Mouse (Mus musculus) midbrain, embryonic 11.5 days (tissue): Measurements from ENCODE around the gene Isyna1. TPM values are rescaled to one million over a fixed set of nuclear protein-coding genes. Genes with fewer than 3 reads are reported as not detected.

Source experiments
- ATAC-seq: fragments of 200-750 bp; cut with Nextera tagmentation; 2 replicates; pipeline ENCODE4 v1.8.0; 2017; ENCODE audit warnings: moderate TSS enrichment, moderate library complexity; ENCODE audit not compliant: low FRiP score
- DNase-seq: peaks from one replicate; pipeline ENCODE4 v3.0.0; 2015; ENCODE audit warnings: low spot score; ENCODE audit errors: missing footprints
- H3K27ac ChIP-seq: fragments of 300-500 bp; sonication (generic); 2 replicates; pipeline ENCODE4 v1.5.1; 2014; ENCODE audit warnings: low read depth, low read length
- H3K27me3 ChIP-seq: fragments of 300-500 bp; sonication (generic); 2 replicates; pipeline ENCODE4 v1.6.1; 2014; ENCODE audit warnings: mild to moderate bottlenecking, low read length, moderate library complexity, mixed read lengths; ENCODE audit not compliant: control insufficient read depth, insufficient read depth
- H3K36me3 ChIP-seq: fragments of 300-500 bp; sonication (generic); 2 replicates; pipeline ENCODE4 v1.6.1; 2014; ENCODE audit warnings: mild to moderate bottlenecking, low read length, moderate library complexity, mixed read lengths; ENCODE audit not compliant: control insufficient read depth, insufficient read depth
- H3K4me1 ChIP-seq: fragments of 300-500 bp; sonication (generic); 2 replicates; pipeline ENCODE4 v1.6.1; 2014; ENCODE audit warnings: low read length; ENCODE audit not compliant: control insufficient read depth, insufficient read depth
- H3K4me2 ChIP-seq: fragments of 300-500 bp; sonication (generic); 2 replicates; pipeline ENCODE4 v1.6.1; 2014; ENCODE audit warnings: mild to moderate bottlenecking, moderate library complexity
- H3K4me3 ChIP-seq: fragments of 300-500 bp; sonication (generic); 2 replicates; pipeline ENCODE4 v1.5.1; 2014; ENCODE audit warnings: low read depth, low read length
- H3K9ac ChIP-seq: fragments of 300-500 bp; sonication (generic); 2 replicates; pipeline ENCODE4 v1.6.1; 2014; ENCODE audit warnings: low read length
- H3K9me3 ChIP-seq: fragments of 300-500 bp; sonication (generic); 2 replicates; pipeline ENCODE4 v1.6.1; 2016; ENCODE audit warnings: low read length; ENCODE audit not compliant: control insufficient read depth
- WGBS: fragments of 180-500 bp; shearing (Covaris S2); extraction: QIAGEN DNeasy Blood & Tissue Kit; methylation state at CpG from one replicate; pipeline ENCODE4 v1.1.7; 2014; 5-methylcytosine and 5-hydroxymethylcytosine counted together
- polyA plus RNA-seq: library from polyadenylated mRNA; unstranded; fragments of >200 nt; fragmentation: Nextera tagmentation; extraction: Ambion mirVana; gene quantifications from 2 replicates; pipeline ENCODE4 v1.2.1, GENCODE M21; 2014

The Isyna1 gene
- polyA plus RNA-seq, 1 experiment from 2014 or later = 56.0 TPM

DNA sequence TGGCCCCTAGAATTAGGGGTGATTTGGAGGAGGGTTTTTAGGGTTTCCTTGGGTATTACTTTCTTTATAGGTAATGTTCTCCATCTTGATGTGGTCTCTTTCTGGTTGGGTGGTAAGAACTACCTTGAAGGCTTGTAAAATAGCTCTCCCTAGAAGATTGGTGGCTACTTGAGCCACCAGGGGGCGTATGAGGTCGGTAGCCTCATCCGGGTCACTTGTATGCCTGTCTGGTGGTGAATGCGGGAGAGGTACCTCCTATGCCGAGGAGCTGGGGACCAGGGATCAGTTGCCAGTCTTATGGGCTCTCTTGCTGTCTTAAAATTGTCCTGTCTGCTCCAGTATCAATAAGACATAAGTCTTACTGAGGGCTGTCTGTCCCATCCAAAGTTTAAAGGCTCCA, 30.9 kb downstream of the Isyna1 start:
- DNase-seq (peak; percentile 90), ATAC-seq (no peak)
- Histone ChIP-seq H3K9me3 (no peaks in the 10 kb centered on the region), H3K27me3 (no peaks in the 10 kb centered on the region), H3K4me2 (no peak overlapping the region), H3K4me3 (no peak overlapping the region), H3K9ac (no peak overlapping the region), H3K4me1 (peaks cover 9% of the 10 kb centered on the region; the same call in 1 of the 2 replicates), H3K27ac (no peak overlapping the region), H3K36me3 (no peaks in the 10 kb centered on the region)
- WGBS = 21% methylated on average over 5 of the region's 5 CpGs

GRCm38 (mm10) chr8:70627041-70627440, 32.9 kb downstream of the Isyna1 start:
- ATAC-seq = no peak
- Histone ChIP-seq H3K27ac (no peak overlapping the region), H3K9me3 (no peaks in the 10 kb centered on the region), H3K9ac (no peak overlapping the region), H3K36me3 (no peaks in the 10 kb centered on the region), H3K4me2 (no peak overlapping the region), H3K4me1 (peaks cover 12% of the 10 kb centered on the region; the same call in 1 of the 2 replicates), H3K27me3 (peaks cover 10% of the 10 kb centered on the region; the same call in 1 of the 2 replicates), H3K4me3 (no peak overlapping the region)
- no peak for DNase-seq
- 86% methylated on average over 5 of the region's 5 CpGs for WGBS

DNA sequence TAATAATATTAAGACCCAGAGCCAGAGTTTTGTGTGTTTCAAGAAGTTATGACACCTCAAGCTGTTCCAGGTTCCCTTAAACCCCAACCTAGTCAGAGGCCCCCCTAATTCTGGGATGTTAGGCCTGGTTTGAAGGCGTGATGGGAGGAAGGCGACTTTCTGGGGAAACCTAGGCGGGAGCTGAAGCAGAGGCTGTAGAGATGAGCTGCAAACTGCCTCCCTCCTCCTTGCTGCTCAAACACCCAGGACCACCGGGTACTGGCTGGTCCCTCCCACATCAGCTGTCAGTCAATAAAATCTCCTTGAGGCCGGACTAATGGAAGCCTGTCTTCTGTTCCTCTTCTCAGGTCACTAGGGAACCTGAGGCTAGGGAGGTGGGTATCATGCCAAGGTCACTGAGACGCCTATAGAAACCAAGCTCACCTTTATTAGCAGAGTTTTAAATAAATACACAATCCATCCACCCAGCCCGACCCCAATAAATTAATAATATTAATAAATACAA, 34.9 kb downstream of the Isyna1 start:
- 54% methylated on average over 7 of the region's 7 CpGs for WGBS
- peaks cover 12% of the 10 kb centered on the region; the same call in 1 of the 2 replicates for H3K4me1 ChIP-seq

DNA sequence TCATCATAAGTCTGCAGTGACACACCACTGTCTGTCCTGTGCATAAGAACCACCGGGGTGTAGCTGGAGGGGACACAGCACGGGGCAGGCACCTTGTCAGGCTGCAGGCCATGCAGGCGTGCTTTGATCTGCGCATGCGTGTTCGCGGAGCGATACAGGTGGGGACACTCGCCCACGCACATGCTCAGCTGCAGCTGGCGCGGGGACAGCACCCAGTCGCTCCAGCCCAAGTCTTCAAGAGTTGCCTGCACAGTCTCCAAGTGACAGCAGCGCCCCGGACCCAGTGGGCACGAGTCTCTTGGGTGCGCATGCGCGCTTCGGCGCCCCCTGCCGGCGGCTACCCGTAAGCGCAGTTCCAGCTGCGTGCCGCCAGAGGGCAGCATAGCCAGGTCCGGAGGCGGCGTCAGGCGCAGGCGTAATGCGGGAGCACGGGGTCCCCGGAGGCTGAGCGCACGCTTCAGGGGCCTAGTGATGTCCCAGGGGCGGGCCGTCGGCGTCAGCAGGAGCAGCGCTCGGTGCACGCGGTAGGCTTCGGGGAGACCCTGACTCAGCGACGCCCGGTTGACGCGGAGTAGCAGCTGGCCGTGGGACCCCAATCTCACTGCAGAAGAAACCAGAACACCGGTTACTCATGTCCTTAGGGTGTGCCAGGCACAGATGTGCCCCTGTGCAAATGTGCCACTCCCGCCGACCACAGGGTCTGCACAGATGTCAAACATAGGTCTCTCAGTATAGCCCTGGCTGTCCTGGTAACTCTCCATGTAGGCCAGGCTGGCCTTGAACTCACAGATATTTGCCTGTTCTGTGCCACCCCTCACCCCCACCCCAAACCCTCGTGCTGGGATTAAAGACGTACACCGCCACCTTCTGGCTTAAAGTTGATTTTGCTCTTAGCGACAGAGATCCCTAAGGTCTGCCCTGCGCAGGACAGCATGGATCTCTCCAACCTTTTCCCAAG, 35.7 kb downstream of the Isyna1 start:
- Histone ChIP-seq H3K9me3 (no peaks in the 10 kb centered on the region), H3K9ac (peak overlapping the region; percentile 68), H3K4me2 (peak overlapping the region; percentile 52), H3K4me1 (peaks cover 12% of the 10 kb centered on the region; the same call in 1 of the 2 replicates), H3K4me3 (peak overlapping the region; percentile 48), H3K27me3 (peaks cover 10% of the 10 kb centered on the region; the same call in 1 of the 2 replicates), H3K36me3 (no peaks in the 10 kb centered on the region), H3K27ac (no peak overlapping the region)
- peak; percentile 100 for DNase-seq
- peak; percentile 93 for ATAC-seq
- WGBS = under 1% methylated on average over 60 of the region's 60 CpGs

More for the DNA sequence above, 34.9 kb downstream of the Isyna1 start:
- H3K4me3 ChIP-seq = peak overlapping the region; percentile 48
- H3K36me3 ChIP-seq = no peaks in the 10 kb centered on the region
- H3K4me2 ChIP-seq = peak overlapping the region; percentile 52
- peaks cover 10% of the 10 kb centered on the region; the same call in 1 of the 2 replicates for H3K27me3 ChIP-seq
- no peak for DNase-seq
- ATAC-seq = peak; percentile 20; the same call in 1 of the 2 replicates
- H3K27ac ChIP-seq = no peak overlapping the region
- no peaks in the 10 kb centered on the region for H3K9me3 ChIP-seq
- H3K9ac ChIP-seq = peak overlapping the region; percentile 68

GRCm38 (mm10) chr8:70630532-70631381, 36.6 kb downstream of the Isyna1 start:
- H3K27me3 ChIP-seq = peaks cover 10% of the 10 kb centered on the region; the same call in 1 of the 2 replicates
- no peaks in the 10 kb centered on the region for H3K9me3 ChIP-seq
- H3K4me1 ChIP-seq = peaks cover 12% of the 10 kb centered on the region; the same call in 1 of the 2 replicates
- H3K9ac ChIP-seq = no peak overlapping the region
- no peak overlapping the region for H3K4me3 ChIP-seq
- peak; percentile 38 for ATAC-seq
- H3K27ac ChIP-seq = no peak overlapping the region
- peak; percentile 92 for DNase-seq
- no peak overlapping the region for H3K4me2 ChIP-seq
- WGBS = 11% methylated on average over 22 of the region's 22 CpGs
- no peaks in the 10 kb centered on the region for H3K36me3 ChIP-seq

- Histone ChIP-seq H3K36me3 (no peaks in the 10 kb centered on the region), H3K27ac (no peak overlapping the region), H3K27me3 (peaks cover 10% of the 10 kb centered on the region; the same call in 1 of the 2 replicates), H3K9me3 (no peaks in the 10 kb centered on the region), H3K4me2 (no peak overlapping the region), H3K4me1 (peaks cover 12% of the 10 kb centered on the region; the same call in 1 of the 2 replicates), H3K9ac (no peak overlapping the region), H3K4me3 (no peak overlapping the region)
- ATAC-seq (no peak), DNase-seq (no peak)
- 20% methylated on average over 24 of the region's 24 CpGs for WGBS
These were observed 37.3 kb downstream of the Isyna1 start for GRCm38 (mm10) chr8:70631436-70631835.

GRCm38 (mm10) chr8:70632346-70632892, 38.2 kb downstream of the Isyna1 start, which contains the start of gene Gdf15:
Gene Gdf15 (minus strand): TSS chr8:70632456.
- no peaks in the 10 kb centered on the region for H3K9me3 ChIP-seq
- H3K9ac ChIP-seq = no peak within 1 kb of the TSS
- no peaks in the 10 kb centered on the region for H3K36me3 ChIP-seq
- no peak within 1 kb of the TSS for H3K27ac ChIP-seq
- H3K27me3 ChIP-seq = peaks cover 10% of the 10 kb centered on the region; the same call in 1 of the 2 replicates
- ATAC-seq (no peak), DNase-seq (no peak)
- WGBS = 72% methylated on average over 6 of the region's 6 CpGs
- H3K4me2 ChIP-seq = no peak within 1 kb of the TSS
- peaks cover 12% of the 10 kb centered on the region; the same call in 1 of the 2 replicates for H3K4me1 ChIP-seq
- no peak within 1 kb of the TSS for H3K4me3 ChIP-seq

GRCm38 (mm10) chr8:70634066-70634465, 39.9 kb downstream of the Isyna1 start:
- no peak overlapping the region for H3K9ac ChIP-seq

More at GRCm38 (mm10) chr8:70634066-70634465, 39.9 kb downstream of the Isyna1 start:
- WGBS = 74% methylated on average over 6 of the region's 6 CpGs
- Histone ChIP-seq H3K4me1 (peaks cover 10% of the 10 kb centered on the region; the same call in 1 of the 2 replicates), H3K4me3 (no peak overlapping the region), H3K36me3 (no peaks in the 10 kb centered on the region), H3K27ac (no peak overlapping the region), H3K4me2 (no peak overlapping the region), H3K9me3 (no peaks in the 10 kb centered on the region), H3K27me3 (peaks cover 10% of the 10 kb centered on the region; the same call in 1 of the 2 replicates)
- DNase-seq (no peak), ATAC-seq (no peak)
